Mouse (Mus musculus): Measurements from ENCODE around the gene Rnf227.

DNA sequence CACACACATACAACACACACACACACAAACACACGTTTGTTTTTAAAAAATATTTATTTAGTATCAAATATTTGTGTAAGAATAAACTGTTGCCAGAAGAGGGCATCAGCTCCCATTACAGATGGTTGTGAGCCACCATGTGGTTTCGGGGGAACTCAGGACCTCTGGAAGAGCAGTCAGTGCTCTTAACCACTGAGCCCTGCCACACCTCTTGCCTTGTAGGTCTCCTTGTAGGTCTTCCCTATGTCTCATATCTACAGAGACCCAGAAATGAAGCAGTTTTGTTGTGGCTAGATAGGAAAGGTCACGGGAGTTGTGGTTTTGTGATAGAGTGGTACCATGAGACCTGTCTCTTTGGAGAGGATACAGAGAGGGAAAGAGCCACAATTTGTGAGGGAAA lies 6.3 kb upstream of the Rnf227 start:
- TF ChIP-seq CTCF (IDR thresholded peaks at IDR 0.05; ENCODE audit: control insufficient read depth, insufficient read depth, insufficient replicate concordance, low read depth, low read length) (no peak), POLR2A (IDR thresholded peaks at IDR 0.05; ENCODE audit: control insufficient read depth, low read depth, low read length) (no peak)
